Mouse (Mus musculus) adrenal gland, postnatal 25 days (tissue): ENCODE measurements around the gene Rai14. TPM values are rescaled to one million over a fixed set of nuclear protein-coding genes. Genes with fewer than 3 reads are reported as not detected.

Experiments
- DNase-seq: peaks from one replicate; pipeline ENCODE4 v3.0.0; 2021; ENCODE audit warnings: mixed read lengths
- long read RNA-seq: library from polyadenylated mRNA; stranded (forward); transcript quantifications from one replicate; pipeline ENCODE4 v2.0.0, GENCODE M21; 2021
- total RNA-seq: library from RNA; stranded (reverse); gene quantifications from 2 replicates; pipeline ENCODE4 v1.2.3, GENCODE M21; 2021

The Rai14 gene
- 23.6 and 25.7 TPM in 2 replicates for total RNA-seq
- long read RNA-seq, partial matches to known transcripts = 3 of 6 reads
- long read RNA-seq, other reads (novel, unspliced or antisense) = 3 of 6 reads

- peak; percentile 84 for DNase-seq
Measured at GRCm38 (mm10) chr15:10714409-10715138, at the start of gene Rai14. Gene Rai14, minus strand, starts transcription at chr15:10714624.

GRCm38 (mm10) chr15:10761441-10761840 is 47.0 kb upstream of the Rai14 start:
- DNase-seq = no peak

GRCm38 (mm10) chr15:10760006-10760405 is 45.6 kb upstream of the Rai14 start:
- DNase-seq = no peak

- DNase-seq = no peak
Measured at GRCm38 (mm10) chr15:10759440-10759839, 45.0 kb upstream of the Rai14 start.

- no peak for DNase-seq
Measured at GRCm38 (mm10) chr15:10758808-10759207, 44.4 kb upstream of the Rai14 start.

GRCm38 (mm10) chr15:10751141-10751540 is 36.7 kb upstream of the Rai14 start:
- no peak for DNase-seq

GRCm38 (mm10) chr15:10750339-10750738 is 35.9 kb upstream of the Rai14 start:
- DNase-seq = no peak

- no peak for DNase-seq
Measured at GRCm38 (mm10) chr15:10749678-10750077, 35.3 kb upstream of the Rai14 start.

GRCm38 (mm10) chr15:10747638-10748037 is 33.2 kb upstream of the Rai14 start:
- DNase-seq = no peak

- DNase-seq = no peak
Measured at GRCm38 (mm10) chr15:10747226-10747625, 32.8 kb upstream of the Rai14 start.

GRCm38 (mm10) chr15:10746303-10747051 is 32.1 kb upstream of the Rai14 start:
- no peak for DNase-seq

GRCm38 (mm10) chr15:10742441-10742840 is 28.0 kb upstream of the Rai14 start:
- DNase-seq = no peak

- no peak for DNase-seq
Measured at GRCm38 (mm10) chr15:10739279-10739678, 24.9 kb upstream of the Rai14 start.

- no peak for DNase-seq
Measured at GRCm38 (mm10) chr15:10738354-10739142, 24.1 kb upstream of the Rai14 start.

- no peak for DNase-seq
Measured at GRCm38 (mm10) chr15:10735948-10736347, 21.5 kb upstream of the Rai14 start.

- DNase-seq = no peak
Measured at GRCm38 (mm10) chr15:10735216-10735615, 20.8 kb upstream of the Rai14 start.

GRCm38 (mm10) chr15:10731398-10731797 is 17.0 kb upstream of the Rai14 start:
- no peak for DNase-seq

GRCm38 (mm10) chr15:10726272-10726671 is 11.8 kb upstream of the Rai14 start:
- no peak for DNase-seq

GRCm38 (mm10) chr15:10724857-10725256 is 10.4 kb upstream of the Rai14 start:
- DNase-seq = no peak

GRCm38 (mm10) chr15:10723507-10723906 is 9.1 kb upstream of the Rai14 start:
- DNase-seq = no peak

- no peak for DNase-seq
Measured at GRCm38 (mm10) chr15:10722629-10723339, 8.4 kb upstream of the Rai14 start.

- DNase-seq = no peak
Measured at GRCm38 (mm10) chr15:10721259-10721781, 6.9 kb upstream of the Rai14 start.
